Mouse (Mus musculus): ENCODE data around the gene Orc3. TPM values are rescaled to one million over a fixed set of nuclear protein-coding genes. Genes with fewer than 3 reads are reported as not detected.

Orc3 gene
- polyA plus RNA-seq, 1 experiment from 2014 or later: 82.2 TPM

Other genes with a start within 250 kb of the Orc3 start
- gene Akirin2, start 64.0 kb downstream of the Orc3 start, polyA plus RNA-seq (2016; fragmentation: Nextera tagmentation; extraction: Ambion mirVana): 61.3 and 63.2 TPM in 2 replicates
- gene Rars2, start within 50 bp of the Orc3 start, polyA plus RNA-seq (2016; fragmentation: Nextera tagmentation; extraction: Ambion mirVana): 53.7 and 62.1 TPM in 2 replicates
- 46.1 and 48.6 TPM in 2 replicates for gene Slc35a1, start 72.5 kb upstream of the Orc3 start, polyA plus RNA-seq (2016; fragmentation: Nextera tagmentation; extraction: Ambion mirVana)
- gene Cfap206, start 115.3 kb upstream of the Orc3 start, polyA plus RNA-seq (2016; fragmentation: Nextera tagmentation; extraction: Ambion mirVana): 0.15 TPM in 1 of 2 replicates, not detected in the other
- gene Gm136, start 141.3 kb upstream of the Orc3 start, polyA plus RNA-seq (2016; fragmentation: Nextera tagmentation; extraction: Ambion mirVana): not detected in 2 replicates
- gene Smim8, start 163.5 kb upstream of the Orc3 start, polyA plus RNA-seq (2016; fragmentation: Nextera tagmentation; extraction: Ambion mirVana): 53.7 TPM in 2 replicates